Mouse (Mus musculus) central nervous system, embryonic 18 days (tissue): ENCODE results near the gene Ferd3l. TPM values are rescaled to one million over a fixed set of nuclear protein-coding genes. Genes with fewer than 3 reads are reported as not detected.

Experiments used
- polyA plus RNA-seq: library from polyadenylated mRNA; depleted of rRNA; stranded (reverse); fragments of >200 nt; gene quantifications from 2 replicates; pipeline ENCODE4 v1.2.3, GENCODE M21; 2012; rRNA removed

Gene Ferd3l
- polyA plus RNA-seq, result 0.16 and 0.40 TPM in 2 replicates

DNA sequence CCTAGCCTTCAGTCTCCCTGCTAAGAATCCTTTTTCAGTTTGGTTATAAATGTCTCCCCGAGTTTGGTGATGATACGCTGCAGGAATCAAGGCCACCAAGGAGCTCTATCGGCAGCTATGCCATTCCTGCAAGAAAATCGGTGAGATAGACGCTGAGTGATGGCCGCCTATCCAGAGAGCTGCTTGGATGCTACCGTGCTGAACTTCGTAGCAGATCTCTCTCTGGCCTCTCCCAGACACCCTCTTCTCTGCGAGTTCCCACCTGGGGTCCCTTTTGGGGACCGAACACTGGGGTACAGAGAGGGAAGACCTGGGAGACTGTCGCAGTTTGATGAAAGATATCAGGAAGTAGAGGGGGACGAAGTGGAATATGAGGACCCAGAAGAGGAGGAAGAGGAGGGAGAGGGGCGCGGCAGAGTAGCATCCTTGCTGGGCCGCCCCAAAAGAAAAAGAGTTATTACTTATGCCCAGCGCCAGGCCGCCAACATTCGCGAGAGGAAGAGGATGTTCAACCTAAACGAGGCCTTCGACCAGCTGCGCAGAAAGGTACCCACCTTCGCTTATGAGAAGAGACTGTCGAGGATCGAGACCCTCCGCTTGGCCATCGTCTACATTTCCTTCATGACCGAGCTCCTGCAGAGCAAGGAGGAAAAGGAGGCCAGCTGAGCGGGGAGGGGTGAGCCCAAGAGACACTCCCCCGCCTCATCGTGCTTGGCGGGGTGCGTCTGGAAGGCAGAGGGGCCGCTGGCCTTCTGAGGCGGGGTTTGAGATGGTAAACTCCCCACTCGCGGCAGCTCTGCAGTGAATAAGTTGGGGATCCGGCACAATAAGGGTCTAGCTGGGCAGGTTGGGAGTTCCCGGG lies at the start of gene Ferd3l:
Ferd3l (plus strand) TSS at position 95 of the 862 bp plus-strand sequence.

DNA sequence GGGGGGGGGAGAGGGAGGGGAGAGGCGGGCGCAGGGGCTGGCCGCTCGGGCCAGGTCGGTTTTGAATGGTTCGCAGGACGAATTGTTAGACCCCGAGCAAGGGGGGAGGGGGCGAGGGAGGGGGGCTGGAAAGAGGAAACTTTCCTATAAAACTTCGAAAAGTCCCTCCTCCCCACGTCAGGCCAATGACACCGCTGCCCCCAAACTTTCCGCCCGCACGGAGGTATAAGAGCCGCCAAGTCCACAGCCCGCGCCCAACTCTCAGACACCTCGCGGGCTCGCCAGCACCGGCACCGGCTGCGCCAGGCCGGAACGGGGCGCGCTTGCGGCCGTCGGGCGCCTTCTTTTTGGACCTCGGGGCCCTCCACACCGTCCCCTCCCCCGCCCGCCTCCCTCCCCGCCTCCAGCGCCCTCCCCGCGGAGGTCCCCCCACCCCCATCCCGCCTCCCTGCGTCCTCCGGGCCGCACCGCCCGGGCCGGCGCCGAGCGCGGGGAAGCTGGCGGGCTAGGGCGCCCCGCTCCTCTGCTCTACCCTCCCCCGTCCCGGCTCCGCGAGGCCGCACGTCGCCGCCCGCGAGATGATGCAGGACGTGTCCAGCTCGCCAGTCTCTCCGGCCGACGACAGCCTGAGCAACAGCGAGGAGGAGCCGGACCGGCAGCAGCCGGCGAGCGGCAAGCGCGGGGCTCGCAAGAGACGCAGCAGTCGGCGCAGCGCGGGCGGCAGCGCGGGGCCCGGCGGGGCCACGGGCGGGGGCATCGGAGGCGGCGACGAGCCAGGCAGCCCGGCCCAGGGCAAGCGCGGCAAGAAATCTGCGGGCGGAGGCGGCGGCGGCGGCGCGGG lies 29.4 kb downstream of the Ferd3l start, which contains the start of gene Twist1:
Twist1 (plus strand) TSS at position 272 of the 841 bp plus-strand sequence.

Other genes starting within 250 kb of the Ferd3l start
- gene Twist1, start 29.2 kb downstream of the Ferd3l start, polyA plus RNA-seq, result 2.2 and 5.0 TPM in 2 replicates